Mouse (Mus musculus) G1E (cell line): ENCODE results near the gene Frrs1.

Experiments
- CTCF ChIP-seq: IDR thresholded peaks from 2 replicates; pipeline ENCODE4 v1.5.1; 2012; ENCODE audit warnings: low read depth, low read length, inconsistent platforms, mixed read lengths
- GATA1 ChIP-seq: IDR thresholded peaks from 2 replicates; pipeline ENCODE4 v1.6.1; 2012; ENCODE audit warnings: borderline replicate concordance, low read length, inconsistent platforms, mixed read lengths
- GATA2 ChIP-seq: IDR thresholded peaks from 2 replicates; pipeline ENCODE4 v1.6.1; 2012; ENCODE audit warnings: low read depth, low read length, inconsistent platforms, borderline replicate concordance

DNA sequence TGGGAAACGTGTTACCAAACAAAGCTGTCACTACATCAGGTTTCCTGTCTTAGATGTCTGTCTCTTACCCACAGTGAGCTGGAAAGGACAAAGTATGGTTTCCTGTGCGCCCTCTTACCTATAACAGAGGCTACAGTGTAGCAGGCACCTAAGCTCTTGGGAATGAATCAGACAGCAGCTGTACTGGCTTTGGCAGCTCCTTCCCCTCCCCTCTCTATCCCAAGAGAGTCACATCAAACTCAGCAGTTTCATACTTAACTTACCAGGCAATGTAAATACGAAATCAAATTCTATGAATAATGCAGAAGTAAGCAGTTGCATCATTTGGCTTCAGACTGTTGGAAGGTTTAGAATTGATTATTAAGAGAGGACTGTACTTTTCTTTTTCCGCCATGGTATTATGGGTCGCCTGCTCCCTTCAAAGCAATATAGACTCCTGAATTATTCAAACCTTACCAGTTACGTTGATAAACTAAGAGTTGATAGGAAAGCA is 43.9 kb upstream of the Frrs1 start:
- no peak for TF ChIP-seq CTCF
- no peak for TF ChIP-seq GATA1
- no peak for TF ChIP-seq GATA2
